Mouse (Mus musculus) kidney, adult 11 months (tissue): ENCODE data around the gene Plcg1.
A peak's percentile ranks its signal among the peaks of the same experiment; 100 is the strongest.

Source experiments
- DNase-seq: peaks from one replicate; pipeline ENCODE4 v3.0.0; 2022

The Plcg1 gene

GRCm38 (mm10) chr2:160731117-160731838 lies at the start of gene Plcg1:
Plcg1 (plus strand) TSS chr2:160731300.
- DNase-seq, result peak; percentile 92

GRCm38 (mm10) chr2:160700271-160700670 lies 30.8 kb upstream of the Plcg1 start:
- peak; percentile 7 for DNase-seq

GRCm38 (mm10) chr2:160701603-160702002 lies 29.5 kb upstream of the Plcg1 start:
- no peak for DNase-seq

GRCm38 (mm10) chr2:160702824-160703223 lies 28.3 kb upstream of the Plcg1 start:
- DNase-seq, result no peak

GRCm38 (mm10) chr2:160707673-160708072 lies 23.4 kb upstream of the Plcg1 start:
- no peak for DNase-seq

GRCm38 (mm10) chr2:160715463-160716030 lies 15.6 kb upstream of the Plcg1 start:
- DNase-seq, result no peak

GRCm38 (mm10) chr2:160717269-160717668 lies 13.8 kb upstream of the Plcg1 start:
- no peak for DNase-seq

GRCm38 (mm10) chr2:160718811-160719210 lies 12.3 kb upstream of the Plcg1 start:
- DNase-seq, result no peak

GRCm38 (mm10) chr2:160722714-160723113 lies 8.4 kb upstream of the Plcg1 start:
- no peak for DNase-seq

GRCm38 (mm10) chr2:160723613-160724375 lies 7.3 kb upstream of the Plcg1 start:
- DNase-seq, result no peak

- DNase-seq, result no peak
Measured at GRCm38 (mm10) chr2:160724536-160724935, 6.6 kb upstream of the Plcg1 start.

GRCm38 (mm10) chr2:160725877-160726864 lies 4.9 kb upstream of the Plcg1 start:
- no peak for DNase-seq

- no peak for DNase-seq
Measured at GRCm38 (mm10) chr2:160728972-160729371, 2.1 kb upstream of the Plcg1 start.

GRCm38 (mm10) chr2:160729436-160729835 lies 1.7 kb upstream of the Plcg1 start:
- no peak for DNase-seq

GRCm38 (mm10) chr2:160729851-160730796 lies 976 bp upstream of the Plcg1 start:
- DNase-seq, result peak; percentile 60

- no peak for DNase-seq
Measured at GRCm38 (mm10) chr2:160730797-160731116, 343 bp upstream of the Plcg1 start.

- peak; percentile 75 for DNase-seq
Measured at GRCm38 (mm10) chr2:160731839-160732261, 750 bp downstream of the Plcg1 start.

- peak; percentile 13 for DNase-seq
Measured at GRCm38 (mm10) chr2:160732420-160732995, 1.4 kb downstream of the Plcg1 start.

- no peak for DNase-seq
Measured at GRCm38 (mm10) chr2:160733131-160733531, 2.0 kb downstream of the Plcg1 start.

GRCm38 (mm10) chr2:160734331-160734730 lies 3.2 kb downstream of the Plcg1 start:
- no peak for DNase-seq

- DNase-seq, result peak; percentile 15
Measured at GRCm38 (mm10) chr2:160735706-160736310, 4.7 kb downstream of the Plcg1 start.
